Mouse (Mus musculus) MN1 (cell line): ENCODE data around the gene Rab11fip2.

Experiments
- DNase-seq: peaks from one replicate; pipeline ENCODE4 v3.0.0-alpha.2; 2016; ENCODE audit warnings: low spot score

Rab11fip2 gene

GRCm38 (mm10) chr19:59853061-59853460, 90.4 kb downstream of the Rab11fip2 start:
- no peak for DNase-seq
